Mouse (Mus musculus): ENCODE results near the gene Col25a1. TPM values are rescaled to one million over a fixed set of nuclear protein-coding genes. Genes with fewer than 3 reads are reported as not detected.

Gene Col25a1
- polyA plus RNA-seq, 1 experiment: 0.85 TPM

DNA sequence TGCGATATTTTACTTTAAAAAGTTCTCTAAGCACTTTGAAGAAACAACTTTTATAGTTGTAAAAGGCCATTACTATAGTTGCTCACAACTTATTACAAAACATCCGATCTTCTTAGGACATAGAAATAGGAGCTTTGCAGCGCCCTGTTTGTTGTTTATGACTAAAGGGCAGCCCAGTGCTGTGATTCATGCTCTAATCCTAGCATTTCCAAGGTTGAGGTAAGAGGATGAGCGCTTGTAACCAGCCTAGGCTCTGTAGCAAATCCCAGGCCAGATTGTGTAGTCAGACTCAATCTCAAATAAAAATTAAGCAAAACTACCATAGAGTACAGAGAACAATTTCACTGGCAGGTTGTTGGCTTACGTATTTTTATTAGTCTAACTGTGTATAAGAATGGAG, 246.5 kb downstream of the Col25a1 start:
- Histone ChIP-seq H3K4me1 (ENCODE audit: control insufficient read depth, insufficient read depth, low read length) (no peaks in the 10 kb centered on the region), H3K27me3 (ENCODE audit: control insufficient read depth, insufficient read depth, low read length, poor library complexity, severe bottlenecking) (no peaks in the 10 kb centered on the region), H3K9me3 (replicated peaks; ENCODE audit: control insufficient read depth, insufficient read depth, low read length, poor library complexity, severe bottlenecking) (no peaks in the 10 kb centered on the region), H3K4me3 (ENCODE audit: low read depth, low read length) (no peak overlapping the region), H3K9ac (ENCODE audit: low read depth, poor library complexity, severe bottlenecking) (no peak overlapping the region), H3K27ac (ENCODE audit: insufficient read depth, low read length) (no peak overlapping the region), H3K36me3 (ENCODE audit: control insufficient read depth, insufficient read depth, low read length, poor library complexity, severe bottlenecking) (no peaks in the 10 kb centered on the region)
- TF ChIP-seq CTCF (IDR thresholded peaks at IDR 0.05; ENCODE audit: low read depth, low read length) (no peak), POLR2A (IDR thresholded peaks at IDR 0.05; ENCODE audit: insufficient read depth, low read length) (no peak), EP300 (IDR thresholded peaks at IDR 0.05; ENCODE audit: insufficient read depth, low read depth, low read length) (no peak)

DNA sequence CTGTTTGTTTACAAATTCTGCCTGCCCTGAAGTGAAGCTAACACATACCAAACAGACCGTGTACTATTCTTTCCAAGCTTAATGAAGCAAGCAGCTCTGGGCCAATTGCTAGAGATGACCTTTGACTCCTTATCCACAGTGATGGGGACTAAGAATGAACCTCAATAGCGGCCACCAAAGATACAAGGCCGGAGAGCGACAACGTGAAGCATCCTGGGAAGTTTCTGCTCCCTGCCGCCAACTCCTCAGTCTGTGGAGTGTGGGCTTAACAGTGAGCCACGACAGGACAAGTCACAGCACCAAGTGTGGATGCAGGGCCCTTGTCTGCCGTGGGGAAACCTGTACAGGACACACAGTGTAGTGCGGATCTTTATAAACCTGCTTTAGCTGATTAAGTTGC, 247.3 kb downstream of the Col25a1 start:
- Histone ChIP-seq H3K27ac (ENCODE audit: insufficient read depth, low read length) (no peak overlapping the region), H3K36me3 (ENCODE audit: control insufficient read depth, insufficient read depth, low read length, poor library complexity, severe bottlenecking) (no peaks in the 10 kb centered on the region)

DNA sequence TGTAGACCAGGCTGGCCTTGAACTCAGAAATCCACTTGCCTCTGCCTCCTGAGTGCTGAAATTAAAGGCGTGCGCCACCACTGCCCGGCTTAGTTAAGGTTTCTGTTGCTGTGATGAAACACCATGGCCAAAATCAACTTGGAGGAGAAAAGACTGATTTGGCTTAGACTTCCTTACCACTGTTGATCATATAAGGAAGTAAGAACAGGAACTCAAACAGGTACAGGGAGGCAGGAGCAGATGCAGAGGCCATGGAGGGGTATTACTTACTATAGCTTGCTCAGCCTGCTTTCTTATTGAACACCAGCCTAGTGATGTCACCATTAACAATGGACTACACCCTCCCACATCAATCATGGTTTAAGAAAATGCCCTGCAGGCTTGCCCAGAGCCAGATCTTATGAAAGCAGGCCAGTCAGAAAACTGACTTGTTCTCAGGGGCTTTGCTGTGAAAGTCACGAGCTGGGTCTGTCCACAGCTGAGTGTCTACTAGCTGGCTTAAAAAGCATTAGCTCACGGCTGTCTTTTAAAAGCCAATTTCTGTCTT, 249.1 kb downstream of the Col25a1 start:
- no peaks in the 10 kb centered on the region for H3K4me1 ChIP-seq (ENCODE audit: control insufficient read depth, insufficient read depth, low read length)
- no peaks in the 10 kb centered on the region for H3K9me3 ChIP-seq (replicated peaks; ENCODE audit: control insufficient read depth, insufficient read depth, low read length, poor library complexity, severe bottlenecking)
- H3K9ac ChIP-seq (ENCODE audit: low read depth, poor library complexity, severe bottlenecking): no peak overlapping the region
- H3K27ac ChIP-seq (ENCODE audit: insufficient read depth, low read length): no peak overlapping the region
- no peak overlapping the region for H3K4me3 ChIP-seq (ENCODE audit: low read depth, low read length)
- H3K36me3 ChIP-seq (ENCODE audit: control insufficient read depth, insufficient read depth, low read length, poor library complexity, severe bottlenecking): no peaks in the 10 kb centered on the region
- TF ChIP-seq EP300 (IDR thresholded peaks at IDR 0.05; ENCODE audit: insufficient read depth, low read depth, low read length): no peak
- TF ChIP-seq CTCF (IDR thresholded peaks at IDR 0.05; ENCODE audit: low read depth, low read length): no peak
- TF ChIP-seq POLR2A (IDR thresholded peaks at IDR 0.05; ENCODE audit: insufficient read depth, low read length): no peak
- H3K27me3 ChIP-seq (ENCODE audit: control insufficient read depth, insufficient read depth, low read length, poor library complexity, severe bottlenecking): no peaks in the 10 kb centered on the region

More for the DNA sequence above, 247.3 kb downstream of the Col25a1 start:
- Histone ChIP-seq H3K4me3 (ENCODE audit: low read depth, low read length) (no peak overlapping the region), H3K4me1 (ENCODE audit: control insufficient read depth, insufficient read depth, low read length) (no peaks in the 10 kb centered on the region), H3K27me3 (ENCODE audit: control insufficient read depth, insufficient read depth, low read length, poor library complexity, severe bottlenecking) (no peaks in the 10 kb centered on the region), H3K9ac (ENCODE audit: low read depth, poor library complexity, severe bottlenecking) (no peak overlapping the region), H3K9me3 (replicated peaks; ENCODE audit: control insufficient read depth, insufficient read depth, low read length, poor library complexity, severe bottlenecking) (no peaks in the 10 kb centered on the region)
- no peak for TF ChIP-seq CTCF (IDR thresholded peaks at IDR 0.05; ENCODE audit: low read depth, low read length)
- no peak for TF ChIP-seq EP300 (IDR thresholded peaks at IDR 0.05; ENCODE audit: insufficient read depth, low read depth, low read length)

DNA sequence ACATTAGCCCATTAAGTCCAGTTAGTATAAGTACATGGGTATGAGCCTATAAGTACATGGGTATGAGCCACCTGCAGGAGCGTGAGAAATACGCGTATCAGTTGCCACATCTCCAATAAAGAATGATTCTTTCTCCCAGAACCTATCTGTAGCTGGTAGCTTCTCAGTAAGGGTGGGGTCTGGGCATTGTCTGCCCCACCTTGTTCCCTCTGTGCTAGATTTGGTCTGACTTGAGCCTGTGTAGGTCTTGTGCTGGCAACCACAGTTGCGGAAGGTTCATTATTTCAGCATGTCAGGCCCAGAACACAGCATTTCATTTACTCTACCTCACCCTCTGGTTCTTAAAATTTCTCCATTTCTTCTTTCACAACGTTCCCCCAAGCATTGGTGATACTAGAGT, 250.4 kb downstream of the Col25a1 start:
- Histone ChIP-seq H3K4me1 (ENCODE audit: control insufficient read depth, insufficient read depth, low read length) (no peaks in the 10 kb centered on the region), H3K4me3 (ENCODE audit: low read depth, low read length) (no peak overlapping the region), H3K36me3 (ENCODE audit: control insufficient read depth, insufficient read depth, low read length, poor library complexity, severe bottlenecking) (no peaks in the 10 kb centered on the region), H3K9ac (ENCODE audit: low read depth, poor library complexity, severe bottlenecking) (no peak overlapping the region), H3K9me3 (replicated peaks; ENCODE audit: control insufficient read depth, insufficient read depth, low read length, poor library complexity, severe bottlenecking) (no peaks in the 10 kb centered on the region), H3K27ac (ENCODE audit: insufficient read depth, low read length) (no peak overlapping the region), H3K27me3 (ENCODE audit: control insufficient read depth, insufficient read depth, low read length, poor library complexity, severe bottlenecking) (no peaks in the 10 kb centered on the region)
- TF ChIP-seq CTCF (IDR thresholded peaks at IDR 0.05; ENCODE audit: low read depth, low read length) (no peak), EP300 (IDR thresholded peaks at IDR 0.05; ENCODE audit: insufficient read depth, low read depth, low read length) (no peak), POLR2A (IDR thresholded peaks at IDR 0.05; ENCODE audit: insufficient read depth, low read length) (no peak)

DNA sequence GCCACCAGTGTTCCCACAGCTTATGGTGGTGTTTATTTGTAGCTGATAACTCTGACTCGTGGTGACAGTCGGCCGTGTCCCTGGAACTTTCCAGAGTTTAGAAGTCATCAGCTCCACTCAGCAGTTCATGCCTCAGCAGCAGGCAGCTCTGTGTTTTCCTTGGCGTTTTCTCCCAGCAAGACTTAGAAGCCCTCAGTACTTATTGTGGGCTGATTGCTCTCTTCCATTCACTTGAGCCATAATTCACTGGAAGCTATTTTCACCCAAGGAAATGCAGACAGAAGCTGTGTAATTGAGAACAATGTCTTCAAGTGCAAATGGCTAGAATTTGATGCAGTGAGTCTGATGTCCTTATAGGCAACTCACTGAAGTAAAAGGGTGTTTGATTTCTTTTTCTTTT, 254.6 kb downstream of the Col25a1 start:
- no peak overlapping the region for H3K27ac ChIP-seq (ENCODE audit: insufficient read depth, low read length)
- no peaks in the 10 kb centered on the region for H3K4me1 ChIP-seq (ENCODE audit: control insufficient read depth, insufficient read depth, low read length)
- no peaks in the 10 kb centered on the region for H3K36me3 ChIP-seq (ENCODE audit: control insufficient read depth, insufficient read depth, low read length, poor library complexity, severe bottlenecking)
- no peak for TF ChIP-seq POLR2A (IDR thresholded peaks at IDR 0.05; ENCODE audit: insufficient read depth, low read length)
- TF ChIP-seq CTCF (IDR thresholded peaks at IDR 0.05; ENCODE audit: low read depth, low read length): no peak
- no peak for TF ChIP-seq EP300 (IDR thresholded peaks at IDR 0.05; ENCODE audit: insufficient read depth, low read depth, low read length)
- H3K27me3 ChIP-seq (ENCODE audit: control insufficient read depth, insufficient read depth, low read length, poor library complexity, severe bottlenecking): no peaks in the 10 kb centered on the region
- no peak overlapping the region for H3K9ac ChIP-seq (ENCODE audit: low read depth, poor library complexity, severe bottlenecking)
- H3K9me3 ChIP-seq (replicated peaks; ENCODE audit: control insufficient read depth, insufficient read depth, low read length, poor library complexity, severe bottlenecking): no peaks in the 10 kb centered on the region
- H3K4me3 ChIP-seq (ENCODE audit: low read depth, low read length): no peak overlapping the region

DNA sequence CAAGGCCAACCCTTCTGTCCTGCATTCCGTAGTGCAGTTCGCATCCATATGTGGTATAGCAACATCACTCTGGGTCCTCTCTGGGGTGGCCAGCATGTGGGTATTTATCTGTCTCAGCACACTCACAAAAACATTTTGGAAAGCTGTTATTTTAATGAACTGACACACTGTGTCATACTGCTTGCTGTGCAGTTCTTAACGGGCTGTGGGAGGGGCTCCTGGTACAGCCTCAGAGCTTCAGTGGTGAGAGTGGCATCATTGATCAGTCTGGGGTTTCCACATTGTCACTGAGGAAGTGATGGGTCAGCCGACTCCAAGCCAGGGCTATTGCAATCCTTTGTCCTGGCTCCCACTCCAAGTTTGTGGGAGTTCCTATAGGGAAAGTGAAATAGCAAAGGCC, 255.9 kb downstream of the Col25a1 start:
- Histone ChIP-seq H3K4me1 (ENCODE audit: control insufficient read depth, insufficient read depth, low read length) (no peaks in the 10 kb centered on the region), H3K36me3 (ENCODE audit: control insufficient read depth, insufficient read depth, low read length, poor library complexity, severe bottlenecking) (no peaks in the 10 kb centered on the region), H3K9ac (ENCODE audit: low read depth, poor library complexity, severe bottlenecking) (no peak overlapping the region), H3K4me3 (ENCODE audit: low read depth, low read length) (no peak overlapping the region), H3K27ac (ENCODE audit: insufficient read depth, low read length) (no peak overlapping the region), H3K27me3 (ENCODE audit: control insufficient read depth, insufficient read depth, low read length, poor library complexity, severe bottlenecking) (no peaks in the 10 kb centered on the region), H3K9me3 (replicated peaks; ENCODE audit: control insufficient read depth, insufficient read depth, low read length, poor library complexity, severe bottlenecking) (no peaks in the 10 kb centered on the region)
- no peak for TF ChIP-seq EP300 (IDR thresholded peaks at IDR 0.05; ENCODE audit: insufficient read depth, low read depth, low read length)
- TF ChIP-seq POLR2A (IDR thresholded peaks at IDR 0.05; ENCODE audit: insufficient read depth, low read length): no peak
- no peak for TF ChIP-seq CTCF (IDR thresholded peaks at IDR 0.05; ENCODE audit: low read depth, low read length)

Measured in ES-Bruce4 (cell line).